Mouse (Mus musculus): ENCODE data around the gene Srpk2. TPM values are rescaled to one million over a fixed set of nuclear protein-coding genes. Genes with fewer than 3 reads are reported as not detected.
"Not testable (repeated sequence)": the region's sequence is repeated elsewhere in the genome, so short reads cannot be mapped to it uniquely, and the experiment has no call there.

The Srpk2 gene
- total and polyA plus RNA-seq, 3 experiments, result 8.4 to 37.4 (median 35.1) TPM

DNA sequence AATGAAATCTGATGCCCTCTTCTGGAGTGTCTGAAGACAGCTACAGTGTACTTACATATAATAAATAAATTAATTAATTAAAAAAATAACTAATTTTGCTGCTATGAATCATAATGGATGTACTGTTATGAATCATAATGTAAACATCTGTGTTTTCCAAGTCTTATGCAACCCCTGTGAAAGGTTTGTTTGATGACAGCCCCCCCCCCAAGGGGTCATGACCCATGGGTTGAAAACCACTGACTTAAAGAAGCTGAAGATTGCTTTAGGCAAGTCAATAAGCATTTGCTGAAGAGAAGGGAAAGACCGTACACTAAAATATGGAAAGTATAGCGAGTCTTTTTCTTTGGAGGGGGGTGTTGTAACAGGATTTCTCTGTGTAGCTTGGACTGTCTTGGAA, 35.2 kb downstream of the Srpk2 start:
- WGBS, result 100% methylated on average over 2 of the region's 2 CpGs
- H3K27ac ChIP-seq, result no peak overlapping the region
- intact Hi-C loops (cut with DNase I), result no loop called here
- H3K27me3 ChIP-seq (ENCODE audit: control insufficient read depth, insufficient read depth, low read length), result no peaks in the 10 kb centered on the region
- TF ChIP-seq EP300 (IDR thresholded peaks at IDR 0.05; ENCODE audit: insufficient read depth, low read depth, low read length) (no peak), POLR2A (IDR thresholded peaks at IDR 0.05; ENCODE audit: insufficient read depth, low read depth, low read length) (no peak), CTCF (IDR thresholded peaks at IDR 0.05) (no peak)
- DNase-seq, result no peak
- H3K79me2 ChIP-seq (replicated peaks; ENCODE audit: control insufficient read depth, insufficient read depth, low read length), result no peaks in the 10 kb centered on the region
- H3K4me1 ChIP-seq (ENCODE audit: control insufficient read depth, insufficient read depth, low read length), result no peaks in the 10 kb centered on the region; the same call in 1 of the 2 replicates
- no peaks in the 10 kb centered on the region for H3K36me3 ChIP-seq (ENCODE audit: control insufficient read depth, insufficient read depth, low read length)
- H3K4me3 ChIP-seq, result no peak overlapping the region
- no peak overlapping the region for H3K9ac ChIP-seq (ENCODE audit: low read depth, low read length)

DNA sequence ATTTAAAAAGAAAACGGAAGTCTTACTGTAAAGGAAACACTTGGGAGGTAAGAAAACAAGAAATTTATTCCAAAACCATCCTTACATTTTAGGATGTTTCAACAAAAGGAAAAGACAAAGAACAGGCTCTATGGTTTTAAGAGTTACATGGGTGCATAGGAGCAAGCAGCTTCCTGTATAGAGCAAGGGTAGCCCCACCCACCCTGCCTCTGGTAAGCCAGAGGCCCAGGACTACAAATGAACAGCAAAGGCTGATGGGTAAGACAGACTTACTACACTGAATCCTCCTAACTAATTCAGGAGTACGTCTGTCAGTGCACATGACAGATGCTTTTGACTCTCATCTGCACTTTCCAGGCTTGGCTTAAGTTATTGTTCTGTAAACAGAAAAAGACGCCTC, 38.7 kb downstream of the Srpk2 start:
- H3K4me1 ChIP-seq (ENCODE audit: control insufficient read depth, insufficient read depth, low read length), result no peaks in the 10 kb centered on the region
- DNase-seq, result no peak
- no peaks in the 10 kb centered on the region for H3K27me3 ChIP-seq (ENCODE audit: control insufficient read depth, insufficient read depth, low read length)
- TF ChIP-seq CTCF (IDR thresholded peaks at IDR 0.05), result no peak
- no peak for TF ChIP-seq EP300 (IDR thresholded peaks at IDR 0.05; ENCODE audit: insufficient read depth, low read depth, low read length)
- no peak for TF ChIP-seq POLR2A (IDR thresholded peaks at IDR 0.05; ENCODE audit: insufficient read depth, low read depth, low read length)
- intact Hi-C loops (cut with DNase I), result no loop called here
- no peaks in the 10 kb centered on the region for H3K79me2 ChIP-seq (replicated peaks; ENCODE audit: control insufficient read depth, insufficient read depth, low read length)
- H3K27ac ChIP-seq, result no peak overlapping the region
- 88% methylated on average over 3 of the region's 3 CpGs for WGBS
- no peak overlapping the region for H3K4me3 ChIP-seq
- H3K9ac ChIP-seq (ENCODE audit: low read depth, low read length), result no peak overlapping the region
- H3K36me3 ChIP-seq (ENCODE audit: control insufficient read depth, insufficient read depth, low read length), result no peaks in the 10 kb centered on the region

DNA sequence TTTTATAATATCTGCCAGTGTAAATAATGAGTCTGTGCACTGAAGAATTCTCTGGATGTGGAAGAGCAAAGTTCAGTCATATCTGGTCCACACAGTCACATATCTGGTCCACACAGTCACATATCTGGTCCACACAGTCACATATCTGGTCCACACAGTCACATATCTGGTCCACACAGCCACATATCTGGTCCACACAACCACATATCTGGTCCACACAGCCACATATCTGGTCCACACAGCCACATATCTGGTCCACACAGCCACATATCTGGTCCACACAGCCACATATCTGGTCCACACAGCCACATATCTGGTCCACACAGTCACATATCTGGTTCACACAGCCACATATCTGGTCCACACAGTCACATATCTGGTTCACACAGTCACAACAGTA, 45.2 kb downstream of the Srpk2 start:
- H3K79me2 ChIP-seq (replicated peaks; ENCODE audit: control insufficient read depth, insufficient read depth, low read length); H3K36me3 ChIP-seq (ENCODE audit: control insufficient read depth, insufficient read depth, low read length); H3K4me1 ChIP-seq (ENCODE audit: control insufficient read depth, insufficient read depth, low read length); H3K9ac ChIP-seq (ENCODE audit: low read depth, low read length); H3K4me3 ChIP-seq; H3K27me3 ChIP-seq (ENCODE audit: control insufficient read depth, insufficient read depth, low read length); intact Hi-C loops (cut with DNase I); H3K27ac ChIP-seq; DNase-seq: not testable (repeated sequence)

DNA sequence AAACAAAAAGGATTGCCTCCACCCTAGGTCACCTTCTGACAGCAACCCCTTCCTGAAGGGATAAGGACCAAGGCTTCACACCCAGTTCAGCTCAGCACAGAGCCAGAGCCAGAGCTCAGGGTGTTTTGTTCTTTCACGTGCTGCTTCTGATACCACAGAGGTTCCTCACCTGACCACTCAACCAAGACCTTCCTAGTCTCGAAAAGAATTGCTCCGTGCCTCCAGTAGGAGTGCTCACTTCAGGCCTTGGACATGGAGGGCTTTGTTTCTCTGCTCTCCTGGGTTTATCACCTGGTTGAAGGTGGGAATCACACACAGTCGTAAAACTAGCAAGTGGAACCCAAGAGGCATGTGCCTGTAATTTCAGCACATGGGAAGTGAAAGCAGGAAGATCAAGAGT, 46.4 kb downstream of the Srpk2 start:
- Histone ChIP-seq H3K4me3 (no peak overlapping the region), H3K9ac (ENCODE audit: low read depth, low read length) (no peak overlapping the region), H3K4me1 (ENCODE audit: control insufficient read depth, insufficient read depth, low read length) (no peaks in the 10 kb centered on the region), H3K79me2 (replicated peaks; ENCODE audit: control insufficient read depth, insufficient read depth, low read length) (no peaks in the 10 kb centered on the region), H3K36me3 (ENCODE audit: control insufficient read depth, insufficient read depth, low read length) (no peaks in the 10 kb centered on the region), H3K27me3 (ENCODE audit: control insufficient read depth, insufficient read depth, low read length) (no peaks in the 10 kb centered on the region), H3K27ac (no peak overlapping the region)
- 82% methylated on average over 4 of the region's 4 CpGs for WGBS
- DNase-seq, result no peak
- intact Hi-C loops (cut with DNase I), result no loop called here
- no peak for TF ChIP-seq EP300 (IDR thresholded peaks at IDR 0.05; ENCODE audit: insufficient read depth, low read depth, low read length)

DNA sequence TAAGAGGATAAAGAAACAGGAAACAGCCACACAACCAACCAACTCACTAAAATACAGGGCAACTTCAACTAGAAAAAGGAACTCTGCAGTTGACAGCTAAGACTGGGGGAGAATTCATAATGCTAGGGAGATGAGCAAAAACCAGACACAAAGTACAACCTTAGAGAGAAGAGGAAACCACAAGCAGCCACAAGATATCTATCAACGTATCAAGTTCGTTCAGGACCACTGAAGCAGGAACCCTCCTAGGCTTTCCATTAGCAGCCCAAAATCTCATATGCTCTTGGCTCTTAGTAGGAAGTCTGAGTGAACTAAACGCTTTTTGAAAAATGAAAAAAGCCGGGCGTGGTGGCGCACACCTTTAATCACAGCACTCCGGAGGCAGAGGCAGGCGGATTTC, 47.1 kb downstream of the Srpk2 start:
- DNase-seq, result no peak
- H3K79me2 ChIP-seq (replicated peaks; ENCODE audit: control insufficient read depth, insufficient read depth, low read length), result no peaks in the 10 kb centered on the region
- H3K4me3 ChIP-seq, result no peak overlapping the region
- intact Hi-C loops (cut with DNase I), result no loop called here
- H3K36me3 ChIP-seq (ENCODE audit: control insufficient read depth, insufficient read depth, low read length), result no peaks in the 10 kb centered on the region
- H3K27ac ChIP-seq, result no peak overlapping the region
- 89% methylated on average over 8 of the region's 8 CpGs for WGBS
- no peak for TF ChIP-seq EP300 (IDR thresholded peaks at IDR 0.05; ENCODE audit: insufficient read depth, low read depth, low read length)
- TF ChIP-seq POLR2A (IDR thresholded peaks at IDR 0.05; ENCODE audit: insufficient read depth, low read depth, low read length), result no peak
- TF ChIP-seq CTCF (IDR thresholded peaks at IDR 0.05), result no peak
- H3K4me1 ChIP-seq (ENCODE audit: control insufficient read depth, insufficient read depth, low read length), result no peaks in the 10 kb centered on the region
- no peaks in the 10 kb centered on the region for H3K27me3 ChIP-seq (ENCODE audit: control insufficient read depth, insufficient read depth, low read length)
- H3K9ac ChIP-seq (ENCODE audit: low read depth, low read length), result no peak overlapping the region

DNA sequence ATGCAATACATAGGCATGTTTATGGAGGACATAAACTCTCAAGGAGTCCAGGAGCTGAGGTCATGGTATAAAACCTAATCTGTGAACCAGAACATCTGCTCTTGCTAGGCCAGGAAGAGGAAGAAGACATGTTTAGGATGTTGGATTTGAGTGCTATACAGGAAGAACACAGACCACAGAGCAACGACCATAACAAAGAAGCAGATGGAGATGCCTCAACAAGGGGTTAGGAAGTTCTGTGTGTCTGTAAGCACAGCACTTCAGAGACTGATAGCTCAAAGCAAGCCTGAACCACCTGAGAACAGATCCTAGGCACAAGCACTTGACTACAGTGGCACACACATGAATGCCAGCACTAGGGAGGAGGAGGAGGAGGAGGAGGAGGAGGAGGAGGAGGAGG, 52.9 kb downstream of the Srpk2 start:
- DNase-seq, result no peak
- TF ChIP-seq EP300 (IDR thresholded peaks at IDR 0.05; ENCODE audit: insufficient read depth, low read depth, low read length) (no peak), POLR2A (IDR thresholded peaks at IDR 0.05; ENCODE audit: insufficient read depth, low read depth, low read length) (no peak), CTCF (IDR thresholded peaks at IDR 0.05) (no peak)
- Histone ChIP-seq H3K4me3 (no peak overlapping the region), H3K79me2 (replicated peaks; ENCODE audit: control insufficient read depth, insufficient read depth, low read length) (no peaks in the 10 kb centered on the region), H3K36me3 (ENCODE audit: control insufficient read depth, insufficient read depth, low read length) (no peaks in the 10 kb centered on the region), H3K27me3 (ENCODE audit: control insufficient read depth, insufficient read depth, low read length) (no peaks in the 10 kb centered on the region), H3K4me1 (ENCODE audit: control insufficient read depth, insufficient read depth, low read length) (no peaks in the 10 kb centered on the region; the same call in none of the 2 replicates), H3K27ac (no peak overlapping the region), H3K9ac (ENCODE audit: low read depth, low read length) (no peak overlapping the region)
- 29% methylated on average over 1 of the region's 1 CpGs for whole genome bisulfite sequencing
- intact Hi-C loops (cut with DNase I), result no loop called here

DNA sequence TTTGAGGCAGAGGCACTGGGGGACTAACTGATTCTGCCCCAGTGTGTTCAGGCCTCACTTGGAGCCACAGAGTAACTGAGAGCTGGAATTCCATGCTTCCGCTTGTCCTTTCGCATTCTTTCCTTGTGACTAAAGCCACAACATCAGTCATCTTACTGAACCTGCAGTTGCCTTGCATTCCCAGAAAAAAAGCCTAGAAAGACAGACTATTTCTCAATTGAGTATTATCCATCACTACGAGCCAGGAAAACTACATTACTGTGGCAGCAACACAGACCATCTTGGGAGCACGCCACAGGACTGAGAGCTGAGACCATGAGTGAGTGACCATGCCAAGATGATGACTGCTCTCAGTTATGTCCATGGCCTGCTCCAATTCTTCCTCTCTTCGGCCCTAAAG, 57.2 kb downstream of the Srpk2 start:
- Histone ChIP-seq H3K4me1 (ENCODE audit: control insufficient read depth, insufficient read depth, low read length) (no peaks in the 10 kb centered on the region; the same call in none of the 2 replicates), H3K4me3 (no peak overlapping the region), H3K9ac (ENCODE audit: low read depth, low read length) (no peak overlapping the region), H3K27ac (no peak overlapping the region), H3K27me3 (ENCODE audit: control insufficient read depth, insufficient read depth, low read length) (no peaks in the 10 kb centered on the region), H3K79me2 (replicated peaks; ENCODE audit: control insufficient read depth, insufficient read depth, low read length) (no peaks in the 10 kb centered on the region), H3K36me3 (ENCODE audit: control insufficient read depth, insufficient read depth, low read length) (no peaks in the 10 kb centered on the region)
- intact Hi-C loops (cut with DNase I), result no loop called here
- WGBS, result 75% methylated on average over 5 of the region's 5 CpGs
- no peak for TF ChIP-seq POLR2A (IDR thresholded peaks at IDR 0.05; ENCODE audit: insufficient read depth, low read depth, low read length)
- no peak for TF ChIP-seq EP300 (IDR thresholded peaks at IDR 0.05; ENCODE audit: insufficient read depth, low read depth, low read length)
- TF ChIP-seq CTCF (IDR thresholded peaks at IDR 0.05), result no peak
- DNase-seq, result no peak

All from heart, adult 2 months (tissue).